Comparison of ENCODE assay signal across 16 mouse cellular contexts in the genomic region with DNA sequence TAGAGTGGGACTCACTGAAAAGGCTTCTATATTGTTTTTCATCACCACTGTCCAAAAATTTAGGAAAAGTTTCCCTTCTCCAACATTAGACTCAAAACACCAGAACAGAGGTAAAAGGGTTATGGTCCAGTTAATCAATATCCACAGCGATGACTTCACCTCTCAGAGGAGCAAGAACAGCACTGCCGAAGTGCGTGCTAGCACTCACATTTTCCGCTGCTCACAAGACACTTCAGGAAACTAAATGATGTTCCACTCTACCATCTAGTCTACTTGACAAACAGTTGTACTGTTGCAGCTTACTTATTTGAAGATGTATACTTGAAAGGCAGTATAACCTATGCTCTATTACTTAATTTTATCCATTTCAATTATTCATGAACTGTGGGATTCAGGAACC.
"Had no signal": no experiment of that assay in that cellular context is flagged by ENCODE, and none has a peak within 500 bp of the region (broad histone marks: within the 10 kb centered on the region; RNA-seq: fewer than 3 reads in every experiment).

No protein-coding gene starts in this region.

- H3K4me1 ChIP-seq: neural tube, embryonic 13.5 days; neural tube, embryonic 15.5 days; stomach, embryonic 15.5 days had no signal

- H3K27ac ChIP-seq: neural tube, embryonic 13.5 days; neural tube, embryonic 15.5 days; stomach, embryonic 15.5 days; stomach, postnatal 0 days had no signal

- H3K27me3 ChIP-seq: neural tube, embryonic 13.5 days; neural tube, embryonic 15.5 days; stomach, embryonic 15.5 days had no signal

- H3K9me3 ChIP-seq: neural tube, embryonic 13.5 days; neural tube, embryonic 15.5 days; stomach, embryonic 15.5 days had no signal

- H3K9ac ChIP-seq: neural tube, embryonic 13.5 days; neural tube, embryonic 15.5 days; stomach, embryonic 15.5 days had no signal

- H3K4me3 ChIP-seq: neural tube, embryonic 13.5 days; neural tube, embryonic 15.5 days; stomach, embryonic 15.5 days had no signal

- H3K36me3 ChIP-seq: neural tube, embryonic 13.5 days; neural tube, embryonic 15.5 days; stomach, embryonic 15.5 days had no signal

- DNase-seq: retina, postnatal 1 day; right cerebral cortex, adult 18-20 months; right cerebral cortex, postnatal 14 days; right cerebral cortex, postnatal 25 days; right cerebral cortex, postnatal 4 days; spleen, adult 18-20 months; thymus, adult 18-20 months; thymus, adult 2 months; thymus, postnatal 14 days; thymus, postnatal 25 days; thymus, postnatal 36 days; thymus, postnatal 4 days had no signal

- H3K4me2 ChIP-seq: neural tube, embryonic 13.5 days; neural tube, embryonic 15.5 days; stomach, embryonic 15.5 days had no signal
